Mouse (Mus musculus) erythroblast, embryonic 14.5 days (primary cell): ENCODE measurements around the gene Npl. TPM values are rescaled to one million over a fixed set of nuclear protein-coding genes. Genes with fewer than 3 reads are reported as not detected.
"Not testable (repeated sequence)": the region's sequence is repeated elsewhere in the genome, so short reads cannot be mapped to it uniquely, and the experiment has no call there.

Experiments
- H3K27me3 ChIP-seq: 2 replicates; pipeline ENCODE4 v1.6.1; 2012; ENCODE audit warnings: inconsistent platforms; ENCODE audit not compliant: control insufficient read depth
- H3K36me3 ChIP-seq: 2 replicates; pipeline ENCODE4 v1.6.1; 2012; ENCODE audit warnings: mild to moderate bottlenecking, inconsistent platforms; ENCODE audit not compliant: control insufficient read depth
- H3K4me1 ChIP-seq: 2 replicates; pipeline ENCODE4 v1.6.1; 2012; ENCODE audit warnings: inconsistent platforms; ENCODE audit not compliant: control insufficient read depth
- H3K4me3 ChIP-seq: replicated peaks from 2 replicates; pipeline ENCODE3; 2012; ENCODE audit warnings: moderate library complexity, mild to moderate bottlenecking, inconsistent platforms
- H3K9me3 ChIP-seq: 2 replicates; pipeline ENCODE4 v1.6.1; 2012; ENCODE audit warnings: low read length, inconsistent platforms, mixed read lengths; ENCODE audit not compliant: control insufficient read depth
- GATA1 ChIP-seq: IDR thresholded peaks from 2 replicates; pipeline ENCODE4 v1.6.1; 2012; ENCODE audit warnings: low read length, inconsistent platforms, mixed read lengths
- TAL1 ChIP-seq: IDR thresholded peaks from 3 replicates; pipeline ENCODE4 v1.6.1; 2012; ENCODE audit warnings: low read length, inconsistent platforms, mixed read lengths
- polyA plus RNA-seq: library from polyadenylated mRNA; stranded (reverse); fragments of >175 nt; gene quantifications from 2 replicates; pipeline ENCODE4 v1.2.3, GENCODE M21; 2012

Gene Npl
- polyA plus RNA-seq, 1 experiment, result 0.02 TPM

- TF ChIP-seq GATA1 (no peak), TAL1 (no peak)
- Histone ChIP-seq H3K36me3 (no peaks in the 10 kb centered on the region), H3K4me1 (no peaks in the 10 kb centered on the region; the same call in 1 of the 2 replicates), H3K9me3 (no peaks in the 10 kb centered on the region), H3K4me3 (no peak overlapping the region), H3K27me3 (no peaks in the 10 kb centered on the region)
Observed at GRCm38 (mm10) chr1:153531677-153532233, 18.1 kb downstream of the Npl start.

DNA sequence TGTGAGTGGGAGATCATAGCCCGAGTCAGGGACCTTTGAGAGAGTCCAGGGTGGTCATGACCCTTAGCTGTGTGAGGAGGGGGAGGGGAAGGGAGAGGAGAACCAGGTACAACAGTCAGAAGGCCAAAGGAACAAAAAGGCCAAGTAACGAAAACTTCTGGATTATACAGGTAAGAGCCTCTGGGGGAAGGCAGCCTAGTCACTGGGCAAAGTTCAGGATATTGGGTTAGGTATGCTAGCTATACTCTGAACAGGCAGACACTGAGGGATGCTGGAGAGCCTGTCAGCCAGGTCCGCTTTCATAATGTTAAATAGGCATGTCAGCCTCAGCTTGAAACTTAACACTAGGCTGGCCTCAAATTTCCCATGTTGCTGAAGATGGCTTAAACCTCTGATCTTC, 27.7 kb downstream of the Npl start:
- Histone ChIP-seq H3K9me3 (no peaks in the 10 kb centered on the region), H3K4me3 (no peak overlapping the region), H3K36me3 (no peaks in the 10 kb centered on the region), H3K4me1 (no peaks in the 10 kb centered on the region), H3K27me3 (no peaks in the 10 kb centered on the region)
- TF ChIP-seq TAL1, result no peak
- TF ChIP-seq GATA1, result no peak

GRCm38 (mm10) chr1:153515368-153515767, 34.5 kb downstream of the Npl start:
- TF ChIP-seq GATA1 (no peak), TAL1 (no peak)
- Histone ChIP-seq H3K27me3 (no peaks in the 10 kb centered on the region), H3K36me3 (no peaks in the 10 kb centered on the region), H3K9me3 (no peaks in the 10 kb centered on the region), H3K4me1 (no peaks in the 10 kb centered on the region), H3K4me3 (no peak overlapping the region)

- Histone ChIP-seq H3K4me1 (no peaks in the 10 kb centered on the region), H3K36me3 (no peaks in the 10 kb centered on the region), H3K27me3 (no peaks in the 10 kb centered on the region), H3K9me3 (no peaks in the 10 kb centered on the region), H3K4me3 (no peak overlapping the region)
- TF ChIP-seq TAL1 (no peak), GATA1 (no peak)
Observed at GRCm38 (mm10) chr1:153510330-153511009, 39.4 kb downstream of the Npl start.

GRCm38 (mm10) chr1:153509569-153509968, 40.3 kb downstream of the Npl start:
- not testable (repeated sequence) for H3K4me1 ChIP-seq, H3K9me3 ChIP-seq, H3K27me3 ChIP-seq, H3K4me3 ChIP-seq, H3K36me3 ChIP-seq

DNA sequence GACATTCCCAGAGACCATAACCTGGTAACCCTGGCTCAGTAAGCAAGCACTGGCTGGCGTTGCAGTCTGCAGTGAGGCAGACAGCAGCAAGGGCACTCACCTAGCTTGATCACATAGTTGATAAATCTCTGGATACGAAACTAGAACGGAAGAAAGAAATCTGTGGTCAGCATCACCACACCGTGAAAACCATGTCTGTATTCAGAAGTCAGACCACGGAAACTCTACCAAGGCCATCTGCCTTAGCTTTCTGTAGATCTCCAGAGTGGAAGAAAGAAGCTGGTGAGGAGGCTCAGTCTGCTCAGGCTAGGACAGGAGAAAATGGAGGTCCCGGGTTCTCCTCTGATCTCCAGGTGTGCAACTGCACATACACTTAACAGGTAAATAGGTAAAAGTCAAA, 40.8 kb downstream of the Npl start:
- Histone ChIP-seq H3K9me3 (no peaks in the 10 kb centered on the region), H3K4me1 (no peaks in the 10 kb centered on the region), H3K4me3 (no peak overlapping the region), H3K27me3 (no peaks in the 10 kb centered on the region), H3K36me3 (no peaks in the 10 kb centered on the region)
- TF ChIP-seq GATA1, result no peak
- no peak for TF ChIP-seq TAL1

DNA sequence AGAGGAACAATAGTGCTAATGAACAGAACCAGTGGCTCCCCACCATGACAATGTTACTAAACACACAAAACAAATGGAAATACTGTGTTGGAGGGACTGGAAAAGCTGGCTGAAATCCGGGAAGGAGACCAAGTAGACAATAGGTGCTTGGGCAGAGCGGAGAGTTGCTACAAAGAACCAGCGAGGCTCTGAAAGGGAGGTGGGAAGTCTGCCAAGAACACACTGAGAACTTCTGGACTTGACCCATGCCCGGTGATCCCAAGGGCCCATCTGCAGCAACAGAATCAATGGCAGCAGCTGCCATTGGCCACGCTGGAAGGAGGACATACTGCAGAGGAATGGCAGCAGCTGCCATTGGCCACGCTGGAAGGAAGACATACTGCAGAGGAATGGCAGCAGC, 43.6 kb downstream of the Npl start:
- Histone ChIP-seq H3K4me3 (no peak overlapping the region), H3K27me3 (no peaks in the 10 kb centered on the region), H3K9me3 (no peaks in the 10 kb centered on the region), H3K4me1 (no peaks in the 10 kb centered on the region), H3K36me3 (no peaks in the 10 kb centered on the region)
- TF ChIP-seq GATA1 (no peak), TAL1 (no peak)

DNA sequence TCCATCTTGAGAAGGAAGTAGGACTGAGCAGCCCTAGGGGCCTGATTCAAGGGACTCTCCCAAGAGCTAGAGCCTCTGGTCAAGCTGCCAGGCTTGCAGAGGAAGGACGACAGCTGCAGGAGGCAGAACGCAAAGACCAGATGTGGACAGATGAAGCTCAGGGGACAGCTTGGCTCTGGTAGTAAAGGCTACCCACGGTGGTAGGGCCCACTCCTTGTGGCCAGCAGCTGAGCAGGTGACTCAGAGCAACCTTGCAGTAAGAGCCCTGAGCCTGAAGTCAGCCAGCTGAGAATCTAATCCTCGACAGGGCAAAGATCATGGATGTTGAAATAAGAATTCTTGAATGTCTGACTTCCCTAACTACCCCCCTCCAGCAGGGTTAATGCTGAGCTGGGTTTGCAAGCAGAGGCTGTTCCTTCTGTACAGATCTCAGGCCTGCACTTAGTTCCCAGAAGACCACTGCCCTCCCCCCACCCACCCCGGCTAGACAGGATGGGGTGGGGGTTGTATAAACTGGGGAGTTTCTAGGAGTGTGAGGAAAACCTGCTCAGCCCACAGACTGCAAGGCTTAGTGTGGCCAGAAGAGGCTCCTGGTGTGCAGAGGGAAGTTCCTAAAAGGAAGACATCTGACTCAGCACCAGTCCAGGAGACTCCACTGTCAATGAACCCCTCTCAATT, 48.1 kb downstream of the Npl start:
- no peaks in the 10 kb centered on the region for H3K27me3 ChIP-seq
- no peaks in the 10 kb centered on the region for H3K9me3 ChIP-seq
- no peaks in the 10 kb centered on the region for H3K36me3 ChIP-seq
- no peak overlapping the region for H3K4me3 ChIP-seq
- H3K4me1 ChIP-seq, result no peaks in the 10 kb centered on the region
- TF ChIP-seq TAL1 (no peak), GATA1 (no peak)

DNA sequence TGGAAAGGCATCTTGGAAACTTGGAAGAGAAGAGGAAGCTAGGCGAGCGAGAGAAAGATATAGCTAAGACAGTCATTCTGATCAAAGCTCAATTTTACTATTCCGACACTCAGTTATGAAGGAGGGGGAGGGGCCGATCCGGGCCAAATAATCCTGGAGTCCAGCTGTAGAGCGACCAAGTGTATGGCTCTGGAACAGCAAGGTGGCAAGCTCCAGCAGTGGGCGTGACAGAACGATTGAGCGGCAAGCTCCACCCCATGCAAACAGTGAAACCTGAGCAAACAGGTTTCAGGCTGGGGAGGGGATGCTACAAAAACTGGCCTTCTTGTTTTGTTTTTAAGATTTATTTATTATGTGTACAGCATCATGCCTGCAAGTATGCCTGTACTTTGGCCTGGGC, 49.8 kb downstream of the Npl start:
- Histone ChIP-seq H3K36me3 (no peaks in the 10 kb centered on the region), H3K4me3 (no peak overlapping the region), H3K9me3 (no peaks in the 10 kb centered on the region), H3K27me3 (no peaks in the 10 kb centered on the region), H3K4me1 (no peaks in the 10 kb centered on the region)
- TF ChIP-seq GATA1 (no peak), TAL1 (no peak)

DNA sequence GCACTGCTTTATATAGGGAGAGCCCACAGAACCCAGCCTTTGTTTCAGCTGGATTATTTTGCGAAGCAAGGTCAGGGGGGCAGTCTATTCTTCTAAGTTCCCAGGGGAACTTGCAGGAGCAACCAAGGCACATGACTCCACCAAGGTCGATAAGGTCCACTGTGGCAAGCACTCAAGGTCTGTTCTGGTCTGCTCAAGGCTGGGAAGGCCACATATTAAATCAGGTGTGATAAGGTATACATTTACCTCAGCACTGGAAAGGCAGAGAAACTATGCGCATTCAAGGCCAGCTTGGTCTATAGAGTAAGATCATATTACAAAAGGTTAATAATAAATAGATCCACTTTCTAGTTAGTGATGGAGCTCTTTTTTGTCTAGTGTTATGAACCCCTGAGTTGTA, 53.8 kb downstream of the Npl start:
- TF ChIP-seq GATA1, result no peak
- no peak for TF ChIP-seq TAL1
- no peaks in the 10 kb centered on the region for H3K4me1 ChIP-seq
- H3K36me3 ChIP-seq, result no peaks in the 10 kb centered on the region
- H3K4me3 ChIP-seq, result no peak overlapping the region
- H3K9me3 ChIP-seq, result no peaks in the 10 kb centered on the region
- H3K27me3 ChIP-seq, result no peaks in the 10 kb centered on the region
